Mouse (Mus musculus) liver, embryonic 14.5 days (tissue): ENCODE measurements at regions not wholly inside any gene's neighbourhood (a gene's known extent, or its start where the extent isn't known, plus 50 kb on each side); places are given as distances from the start of the nearest gene placed in this dataset.

ENCODE experiments used
- CTCF ChIP-seq: IDR thresholded peaks from 2 replicates; pipeline ENCODE4 v1.5.1; 2016; ENCODE audit warnings: antibody characterized with exemption, low read depth, control low read depth
- EP300 ChIP-seq: IDR thresholded peaks from 2 replicates; pipeline ENCODE4 v1.6.1; 2016; ENCODE audit warnings: antibody characterized with exemption, low read depth

DNA sequence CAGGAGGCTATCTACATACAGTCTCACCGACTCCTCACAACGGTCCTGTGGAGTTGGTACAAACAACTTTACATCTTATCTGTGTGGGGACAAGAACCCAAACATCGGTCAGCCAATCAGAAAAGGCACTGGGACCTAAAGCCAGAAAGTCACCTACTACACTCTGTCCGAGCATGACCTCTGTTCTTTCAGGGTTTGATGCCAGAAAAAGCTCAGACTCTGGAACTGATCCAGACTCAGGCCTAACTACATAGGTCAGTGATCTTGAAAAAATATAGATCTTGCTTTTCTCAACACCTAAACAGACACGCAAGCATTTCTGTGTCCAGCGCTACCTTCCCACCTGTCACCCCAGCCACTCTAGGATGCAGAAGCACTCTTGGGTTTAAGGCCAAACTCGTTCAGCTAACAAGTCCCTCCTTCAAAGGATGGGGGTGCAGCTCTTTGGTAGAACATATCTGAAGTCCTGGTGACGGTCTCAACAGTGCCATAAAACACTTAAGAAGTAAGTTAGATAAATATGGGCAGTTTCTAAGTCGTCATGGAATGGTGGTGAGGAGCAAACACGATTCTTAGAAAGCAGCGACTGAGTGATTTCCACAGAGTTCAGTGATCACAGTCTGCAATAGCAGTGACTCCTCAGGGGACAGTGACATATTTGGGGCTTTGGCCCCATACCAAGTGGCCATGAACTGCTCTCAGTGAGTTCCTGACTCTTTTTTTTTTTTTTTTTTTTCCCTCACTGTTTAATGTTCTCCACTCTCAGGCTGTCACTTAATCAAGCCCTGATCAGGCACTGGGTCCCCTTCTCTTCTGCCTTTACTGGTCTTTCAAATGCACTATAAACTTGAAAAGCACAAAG is 181.2 kb upstream of the Smim15 start:
- TF ChIP-seq CTCF (no peak), EP300 (no peak)
